Mouse (Mus musculus) gastrocnemius, adult 2 months (tissue): Measurements from ENCODE around the gene Eps15l1. TPM values are rescaled to one million over a fixed set of nuclear protein-coding genes. Genes with fewer than 3 reads are reported as not detected.
A peak's percentile ranks its signal among the peaks of the same experiment; 100 is the strongest.

Experiments used
- DNase-seq: peaks from one replicate; pipeline ENCODE4 v3.0.0; 2022
- H3K27ac ChIP-seq: fragments of 200-600 bp; 2 replicates; pipeline ENCODE4 v1.8.1; 2022; ENCODE audit warnings: mild to moderate bottlenecking
- H3K4me3 ChIP-seq: fragments of 200-600 bp; 2 replicates; pipeline ENCODE4 v1.8.1; 2022; ENCODE audit warnings: mild to moderate bottlenecking, moderate library complexity
- CTCF ChIP-seq: fragments of 200-600 bp; IDR thresholded peaks from 2 replicates; pipeline ENCODE4 v1.8.1; 2022; ENCODE audit warnings: antibody characterized with exemption, mild to moderate bottlenecking, moderate library complexity
- intact Hi-C: fragments of 180-260 bp; cut with DNase I; formaldehyde crosslinking; loops from one replicate; pipeline ENCODE4 v1.15.1; 2025
- microRNA-seq: library from miRNA; unstranded; fragments of <30 nt; microRNA quantifications from one replicate; pipeline ENCODE4 v1.2.0, GENCODE M21; 2021
- total RNA-seq, 2 experiments: library from RNA; stranded (reverse); gene quantifications; 2 replicates each; pipeline ENCODE4 v1.2.3; 2021

Gene Eps15l1
- total RNA-seq, 2 experiments from 2014 or later = 25.5 to 27.5 TPM

DNA sequence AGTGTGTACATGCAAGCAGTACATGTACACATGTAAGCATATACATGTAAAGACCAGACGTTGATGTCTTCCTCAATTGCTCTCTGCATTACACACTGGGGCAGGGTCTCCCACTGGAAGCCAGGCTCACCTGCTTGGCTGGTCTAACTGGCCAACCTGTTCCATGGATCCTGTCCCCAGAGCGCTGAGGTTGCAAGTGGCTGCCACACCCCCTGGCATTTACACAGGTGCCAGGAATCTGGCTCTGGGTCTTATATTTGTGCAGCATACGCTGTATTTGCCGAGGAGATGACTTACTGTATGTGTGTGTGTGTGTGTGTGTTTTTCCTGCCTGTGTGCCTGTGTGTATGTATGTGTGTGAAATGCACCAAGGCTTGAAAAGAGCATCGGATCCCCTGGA, 114.3 kb downstream of the Eps15l1 start:
- intact Hi-C loops = no loop called here
- H3K4me3 ChIP-seq = no peak overlapping the region
- no peak for DNase-seq
- no peak overlapping the region for H3K27ac ChIP-seq
- TF ChIP-seq CTCF = no peak

DNA sequence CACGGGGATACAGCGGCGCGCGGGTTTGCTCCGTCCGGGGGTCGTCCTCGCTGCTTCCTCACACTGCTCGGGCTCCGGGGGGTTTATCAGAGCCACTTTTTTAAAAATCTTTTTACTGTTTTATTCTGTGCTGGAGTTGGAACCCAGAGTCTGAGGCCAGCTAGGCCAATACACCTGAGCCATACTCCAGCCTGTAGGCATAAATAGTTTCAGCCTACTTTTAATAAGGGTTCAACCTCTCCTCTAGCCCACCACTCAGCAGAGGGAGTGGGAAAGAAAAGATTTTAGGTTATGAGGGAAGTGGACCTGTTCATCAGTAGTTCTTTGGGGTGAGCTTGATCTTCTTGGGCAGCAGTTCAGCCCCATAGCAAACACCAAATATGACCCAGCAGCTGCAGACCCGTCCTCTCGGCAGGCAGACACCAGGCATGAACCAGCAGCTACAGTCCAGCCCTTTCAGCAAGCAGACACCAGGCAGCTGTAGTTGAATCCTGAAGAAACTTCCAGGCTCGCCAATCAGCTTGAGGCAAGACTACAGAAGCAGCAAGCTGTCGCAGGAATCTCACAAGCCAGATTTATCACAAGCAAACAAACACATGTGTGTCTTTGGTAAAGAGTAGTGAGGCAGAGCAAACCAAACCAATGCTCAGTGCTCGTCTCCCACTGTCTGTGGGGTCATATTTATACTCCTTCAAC, 115.9 kb downstream of the Eps15l1 start, which contains the start of gene Gm10282:
Gene Gm10282, minus strand, starts transcription at position 51 of the 696 bp plus-strand sequence.
- no peak for TF ChIP-seq CTCF
- intact Hi-C loops = no loop called here
- Histone ChIP-seq H3K27ac (peak within 1 kb of the TSS; percentile 87), H3K4me3 (no peak within 1 kb of the TSS)
- no peak for DNase-seq

GRCm38 (mm10) chr8:72303633-72304032, 117.6 kb downstream of the Eps15l1 start:
- Histone ChIP-seq H3K4me3 (peak overlapping the region; percentile 54), H3K27ac (peak overlapping the region; percentile 87)
- intact Hi-C loops = no loop called here
- no peak for TF ChIP-seq CTCF
- DNase-seq = peak; percentile 86

- H3K4me3 ChIP-seq = peak overlapping the region; percentile 54
- intact Hi-C loops = no loop called here
- TF ChIP-seq CTCF = no peak
- peak overlapping the region; percentile 87 for H3K27ac ChIP-seq
- peak; percentile 35 for DNase-seq
Measured at GRCm38 (mm10) chr8:72302986-72303612, 118.2 kb downstream of the Eps15l1 start.

DNA sequence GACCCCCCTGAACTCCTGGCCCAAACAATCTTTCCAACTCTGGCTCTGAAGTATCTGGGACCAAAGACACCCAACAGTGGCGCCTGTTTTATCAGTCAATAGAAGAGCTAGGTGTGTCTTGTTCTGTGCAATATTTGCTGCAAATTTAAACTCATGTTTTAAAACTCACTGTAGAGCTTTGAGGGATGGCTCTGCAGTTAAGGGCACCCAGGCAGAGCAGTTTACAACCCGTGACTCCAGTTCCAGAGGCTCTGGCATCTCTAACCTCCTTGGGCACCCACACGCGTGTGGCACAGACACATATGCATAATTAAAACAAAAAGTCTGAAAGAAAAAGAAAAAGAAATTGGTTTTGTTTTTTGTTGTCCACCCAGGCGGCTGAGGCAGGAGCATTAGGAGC, 119.8 kb downstream of the Eps15l1 start:
- Histone ChIP-seq H3K4me3 (no peak overlapping the region), H3K27ac (peak overlapping the region; percentile 87)
- TF ChIP-seq CTCF = no peak
- DNase-seq = no peak
- intact Hi-C loops = no loop called here

DNA sequence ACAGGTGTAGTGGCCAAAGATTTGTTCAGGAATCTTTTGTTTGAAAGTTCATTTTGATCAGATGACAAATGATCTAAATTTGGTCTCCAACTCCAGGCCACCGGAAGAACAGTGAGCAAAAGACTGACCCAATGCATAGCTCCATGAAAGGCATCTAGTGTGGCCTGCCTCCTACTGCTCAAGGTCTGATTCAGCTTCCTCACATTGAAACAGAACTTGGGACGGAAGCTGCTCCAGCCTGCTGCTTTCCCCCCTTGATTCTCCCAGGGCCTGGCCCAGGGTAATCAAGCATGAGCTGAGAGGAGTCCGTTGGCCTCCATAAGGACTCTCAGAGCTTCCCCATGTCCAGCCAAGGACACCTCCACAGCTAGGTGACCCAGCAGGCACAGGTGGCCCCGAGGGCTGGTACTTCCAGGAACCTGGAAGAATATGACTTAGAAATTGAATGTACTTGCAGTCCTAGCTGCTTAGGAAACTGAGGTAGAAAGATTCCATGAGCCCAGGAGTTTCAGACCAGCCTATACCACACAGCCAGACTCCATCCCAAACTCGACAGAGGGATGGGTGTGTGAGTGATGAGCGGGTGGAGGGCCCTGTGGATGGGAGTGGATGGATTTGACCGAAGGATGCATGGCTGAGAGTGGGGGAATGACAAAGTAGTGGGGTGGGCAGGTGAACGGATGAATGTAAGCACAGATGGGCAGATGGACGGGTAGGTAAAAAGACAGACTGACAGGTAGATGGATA, 120.4 kb downstream of the Eps15l1 start:
- intact Hi-C loops = no loop called here
- H3K27ac ChIP-seq = peak overlapping the region; percentile 87
- H3K4me3 ChIP-seq = no peak overlapping the region
- no peak for DNase-seq
- no peak for TF ChIP-seq CTCF

DNA sequence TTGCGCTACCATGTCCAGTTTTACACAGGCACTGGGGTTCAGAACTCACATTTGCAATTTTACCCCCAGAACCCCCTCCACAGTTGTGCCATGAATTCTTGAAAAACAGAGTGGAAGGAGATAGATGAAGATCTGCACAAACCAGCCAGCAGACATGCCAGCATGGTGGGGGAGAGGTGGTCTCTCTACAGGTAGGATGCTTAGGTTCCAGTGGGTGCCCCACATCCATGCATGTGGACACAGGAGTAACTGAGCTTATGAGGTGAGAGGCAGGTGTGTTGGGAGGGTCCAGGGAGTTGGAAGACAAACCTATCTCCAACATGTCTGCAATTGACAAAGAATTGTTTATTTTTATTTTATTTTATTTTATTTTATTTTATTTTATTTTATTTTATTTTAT, 122.3 kb downstream of the Eps15l1 start:
- Histone ChIP-seq H3K27ac (no peak overlapping the region), H3K4me3 (no peak overlapping the region)
- no peak for DNase-seq
- no peak for TF ChIP-seq CTCF
- intact Hi-C loops = no loop called here

DNA sequence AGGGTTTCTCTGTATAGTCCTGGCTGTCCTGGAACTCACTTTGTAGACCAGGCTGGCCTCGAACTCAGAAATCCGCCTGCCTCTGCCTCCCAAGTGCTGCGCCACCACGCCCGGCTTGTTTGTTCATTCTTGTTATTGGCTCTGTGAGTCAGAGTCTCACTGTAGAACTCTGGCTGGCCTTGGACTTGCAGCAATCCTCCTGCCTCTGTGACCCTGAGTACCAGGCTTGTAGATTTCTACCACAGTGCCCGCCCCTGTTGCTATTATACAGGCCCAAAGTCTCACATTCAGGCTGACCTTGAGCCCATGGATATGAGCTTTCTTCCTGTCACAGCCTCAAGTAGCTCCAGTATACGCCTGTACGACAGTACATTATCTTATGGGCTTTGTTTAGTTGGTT, 124.7 kb downstream of the Eps15l1 start:
- intact Hi-C loops = no loop called here
- peak overlapping the region; percentile 86 for H3K27ac ChIP-seq
- DNase-seq = no peak
- no peak for TF ChIP-seq CTCF
- H3K4me3 ChIP-seq = no peak overlapping the region

DNA sequence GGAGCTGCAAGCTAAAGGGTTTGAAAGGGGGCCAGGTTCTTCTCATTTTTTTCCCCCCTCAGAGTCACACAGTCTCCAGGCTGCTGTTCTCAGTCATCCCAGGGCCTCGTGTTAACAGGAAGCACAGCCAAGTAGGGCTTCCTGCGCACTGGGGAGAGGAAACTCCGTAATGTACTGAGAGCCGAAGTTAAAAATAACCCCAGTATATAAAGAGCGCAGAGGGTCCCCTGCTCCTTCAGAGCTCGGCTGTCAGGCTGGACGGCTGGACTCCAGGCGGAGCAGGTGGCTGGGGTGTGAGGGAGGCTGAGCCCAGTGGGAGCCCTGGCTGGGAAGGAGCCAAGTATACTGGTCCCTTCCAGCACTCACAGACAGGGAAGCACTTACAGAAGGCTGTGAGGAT, 125.6 kb downstream of the Eps15l1 start:
- intact Hi-C loops = loop anchor here (2.0 kb wide), 1 partner anchor 23 kb away; the partner anchor contains the start of gene Klf2
- DNase-seq = peak; percentile 95
- no peak for TF ChIP-seq CTCF
- Histone ChIP-seq H3K27ac (peak overlapping the region; percentile 86), H3K4me3 (peak overlapping the region; percentile 42)

DNA sequence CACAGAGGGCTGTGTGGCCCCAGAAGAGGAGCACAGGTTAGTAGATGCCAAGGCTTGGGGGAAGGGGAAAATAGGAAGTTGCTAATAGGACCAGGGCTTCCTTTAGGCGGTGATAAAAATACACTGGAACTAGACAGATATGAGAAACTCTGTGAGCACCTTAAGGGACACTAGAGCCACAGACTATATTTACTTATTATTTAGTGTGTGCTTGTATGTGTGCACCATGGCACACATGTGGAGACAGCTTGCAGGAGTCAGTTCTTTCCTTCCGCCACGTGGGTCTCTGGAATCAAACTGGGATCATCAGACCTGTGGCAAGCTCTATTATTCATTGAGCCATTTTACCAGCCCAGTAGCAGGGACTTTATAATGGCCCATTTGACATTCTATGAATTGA, 126.1 kb downstream of the Eps15l1 start:
- no peak for TF ChIP-seq CTCF
- H3K4me3 ChIP-seq = peak overlapping the region; percentile 42; the same call in 1 of the 2 replicates
- intact Hi-C loops = loop anchor here (2.0 kb wide), 1 partner anchor 24 kb away; the partner anchor contains the start of gene Klf2
- H3K27ac ChIP-seq = peak overlapping the region; percentile 86
- DNase-seq = no peak

- DNase-seq = no peak
- peak; percentile 26; the same call in 1 of the 2 replicates for TF ChIP-seq CTCF
- H3K4me3 ChIP-seq = no peak overlapping the region
- H3K27ac ChIP-seq = no peak overlapping the region
- intact Hi-C loops = no loop called here
Measured at GRCm38 (mm10) chr8:72293309-72293708, 128.0 kb downstream of the Eps15l1 start.

DNA sequence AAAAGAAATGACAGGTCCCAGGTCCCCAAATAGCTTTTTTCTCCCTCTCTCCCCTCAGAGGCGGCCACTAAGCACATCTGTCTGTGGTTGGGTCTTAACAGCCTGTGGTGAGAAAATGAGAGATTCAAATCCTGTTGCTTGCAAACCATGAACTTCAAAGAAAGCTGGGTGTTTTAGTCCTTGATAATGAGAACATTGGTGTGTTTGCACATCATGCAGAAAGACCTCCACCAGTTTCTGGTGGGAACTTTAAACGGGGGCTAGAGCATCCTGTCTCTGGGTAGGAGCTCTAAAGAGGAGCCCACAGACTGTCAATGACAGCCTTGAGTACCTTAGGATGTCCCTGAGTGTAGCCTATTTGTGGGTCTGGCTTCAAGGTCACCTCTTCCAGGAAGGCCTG, 130.2 kb downstream of the Eps15l1 start:
- no peak for DNase-seq
- intact Hi-C loops = no loop called here
- Histone ChIP-seq H3K4me3 (no peak overlapping the region), H3K27ac (no peak overlapping the region)
- no peak for TF ChIP-seq CTCF

Small RNA genes lying within 50 kb of the gene (microRNA-seq; reads per million reads assigned to microRNA genes)
- gene Mir7068 = 5.8 reads per million

Other genes with a start within 250 kb of the Eps15l1 start
- gene Hsh2d, start 231.8 kb downstream of the Eps15l1 start, total RNA-seq = not detected
- gene Cib3, start 208.6 kb downstream of the Eps15l1 start, total RNA-seq = not detected
- not detected for gene Gm11034, start 207.8 kb downstream of the Eps15l1 start, total RNA-seq
- gene Fam32a, start 201.7 kb downstream of the Eps15l1 start, total RNA-seq = 1 to 10 TPM; 7.8 to 9.5 TPM
- gene Ap1m1, start 181.4 kb downstream of the Eps15l1 start, total RNA-seq = 10 to 100 TPM; 25.8 to 26.0 TPM
- 1 to 10 TPM; 2.8 to 4.8 TPM for gene Gm10282, start 116.2 kb downstream of the Eps15l1 start, total RNA-seq
- 10 to 100 TPM in 1 of 2 experiments, 1 to 10 TPM in 1; 9.1 to 38.9 TPM for gene Klf2, start 102.4 kb downstream of the Eps15l1 start, total RNA-seq
- gene Calr3, start 22.4 kb upstream of the Eps15l1 start, total RNA-seq = 1 to 10 TPM; 3.1 to 4.2 TPM
- 1 to 10 TPM; 3.3 to 4.8 TPM for gene 1700030K09Rik, start 22.4 kb upstream of the Eps15l1 start, total RNA-seq
- gene Cherp, start 53.8 kb upstream of the Eps15l1 start, total RNA-seq = 10 to 100 TPM; 19.7 to 26.1 TPM
- 10 to 100 TPM; 44.8 to 52.0 TPM for gene Slc35e1, start 71.2 kb upstream of the Eps15l1 start, total RNA-seq
- gene Med26, start 126.8 kb upstream of the Eps15l1 start, total RNA-seq = 10 to 100 TPM in 1 of 2 experiments, 1 to 10 TPM in 1; 7.0 to 17.2 TPM
- 10 to 100 TPM; 64.8 to 65.9 TPM for gene Smim7, start 149.6 kb upstream of the Eps15l1 start, total RNA-seq
- 1,000 to 10,000 TPM; 1,184 to 1,285 TPM for gene Tmem38a, start 150.6 kb upstream of the Eps15l1 start, total RNA-seq
- gene Nwd1, start 225.3 kb upstream of the Eps15l1 start, total RNA-seq = 1 to 10 TPM; 1.2 to 2.0 TPM